In genomic region chr8:94908847-94909246, GRCm38 (mm10) we compare ENCODE assay signal across 8 mouse cellular contexts. TPM values are rescaled to one million over a fixed set of nuclear protein-coding genes. Genes with fewer than 3 reads are reported as not detected.
DNase-seq lines count a peak whose midpoint lies in the region; ATAC-seq and TF ChIP-seq lines count a peak whose summit lies in the region.

No protein-coding gene starts in this region.

- peaks cover 15% of the 10 kb centered on the region for H3K36me3 ChIP-seq in intestine, postnatal 0 days (ENCODE audit: control insufficient read depth, insufficient read depth)
- peaks cover 89% of the 10 kb centered on the region for H3K36me3 ChIP-seq in limb, embryonic 14.5 days (ENCODE audit: control insufficient read depth, insufficient read depth, low read length)

- WGBS in intestine, postnatal 0 days: 3% methylated on average over 4 of the region's 4 CpGs
- WGBS in limb, embryonic 14.5 days: 4% methylated on average over 4 of the region's 4 CpGs

- H3K4me3 ChIP-seq in intestine, postnatal 0 days (ENCODE audit: low read depth, low read length): no peak overlapping the region
- H3K4me3 ChIP-seq in limb, embryonic 14.5 days (replicated peaks; ENCODE audit: low read length): no peak overlapping the region

- TF ChIP-seq CTCF in intestine, postnatal 0 days (IDR thresholded peaks at IDR 0.05; ENCODE audit: low read depth): peak; percentile 96

- H3K9ac ChIP-seq in intestine, postnatal 0 days (ENCODE audit: low read depth, low read length): no peak overlapping the region
- no peak overlapping the region for H3K9ac ChIP-seq in limb, embryonic 14.5 days (ENCODE audit: low read depth, low read length, severe bottlenecking)

- no peak for TF ChIP-seq POLR2A in limb, embryonic 14.5 days (IDR thresholded peaks at IDR 0.05; ENCODE audit: borderline replicate concordance, extremely low read depth, insufficient read depth, insufficient read length)

- no peak; the same call in 1 of the 2 replicates for ATAC-seq in monocyte, adult 5-6 weeks (replicated peaks; ENCODE audit: insufficient number of reproducible peaks, low FRiP score, low TSS enrichment, poor library complexity, severe bottlenecking)
- ATAC-seq in cerebellum, adult (ENCODE audit: insufficient number of reproducible peaks, low FRiP score, low TSS enrichment): peak; percentile 48; the same call in 1 of the 2 replicates
- peak; percentile 58 for ATAC-seq in intestine, postnatal 0 days
- peak; percentile 30; the same call in 1 of the 2 replicates for ATAC-seq in limb, embryonic 14.5 days (ENCODE audit: low FRiP score, low read depth)

- no peak overlapping the region for H3K27ac ChIP-seq in intestine, postnatal 0 days (ENCODE audit: low read depth, low read length)
- H3K27ac ChIP-seq in limb, embryonic 14.5 days (replicated peaks; ENCODE audit: low read depth, low read length): no peak overlapping the region

- no peaks in the 10 kb centered on the region for H3K9me3 ChIP-seq in intestine, postnatal 0 days (ENCODE audit: control insufficient read depth)
- H3K9me3 ChIP-seq in limb, embryonic 14.5 days (ENCODE audit: control insufficient read depth, low read length): no peaks in the 10 kb centered on the region

- H3K4me2 ChIP-seq in intestine, postnatal 0 days (replicated peaks; ENCODE audit: low read depth): no peak overlapping the region
- no peak overlapping the region for H3K4me2 ChIP-seq in limb, embryonic 14.5 days (replicated peaks; ENCODE audit: low read depth, low read length, severe bottlenecking)

- peak; percentile 40 to 59 for DNase-seq in monocyte, adult 2 months (ENCODE audit: low read depth in 1 of 2, low spot score in 2 of 2)
- DNase-seq in frontal cortex, postnatal 36 days (ENCODE audit: low spot score in 2 of 2): peak; percentile 69 to 70
- DNase-seq in limb, embryonic 14.5 days (ENCODE audit: low spot score): peak; percentile 88
- peak; percentile 77 for DNase-seq in ovary, postnatal 14 days (ENCODE audit: low spot score)
- DNase-seq in thymus, postnatal 10 days (ENCODE audit: low spot score in 2 of 2): peak; percentile 42 to 79

- H3K4me1 ChIP-seq in intestine, postnatal 0 days (replicated peaks; ENCODE audit: control insufficient read depth, insufficient read depth, low read length): no peaks in the 10 kb centered on the region
- peaks cover 27% of the 10 kb centered on the region for H3K4me1 ChIP-seq in limb, embryonic 14.5 days (ENCODE audit: control insufficient read depth, insufficient read depth, low read length)

- no peaks in the 10 kb centered on the region; the same call in 1 of the 2 replicates for H3K27me3 ChIP-seq in intestine, postnatal 0 days (replicated peaks; ENCODE audit: control insufficient read depth, insufficient read depth, low read length)
- H3K27me3 ChIP-seq in limb, embryonic 14.5 days (ENCODE audit: control insufficient read depth, insufficient read depth, low read length): no peaks in the 10 kb centered on the region

RNA-seq across cellular contexts. Expression of gene Ccdc102a, which starts 9.1 kb away (rescaled TPM):
- 1.1 to 11.3 TPM (median 1.8 TPM) in 3 replicates for total RNA-seq in monocyte, adult 5-6 weeks (2017)
- 7.2 and 7.7 TPM in 2 replicates for polyA plus RNA-seq in intestine, postnatal 0 days (2015; fragmentation: Nextera tagmentation; extraction: Ambion mirVana)
- 60.1 and 60.7 TPM in 2 replicates for polyA plus RNA-seq in limb, embryonic 14.5 days (2012; rRNA removed)
- polyA plus RNA-seq in limb, embryonic 14.5 days (2014; fragmentation: Nextera tagmentation; extraction: Ambion mirVana): 52.9 and 66.3 TPM in 2 replicates

RNA-seq across cellular contexts. Expression of gene Adgrg5, which starts 14.6 kb away (rescaled TPM):
- total RNA-seq in monocyte, adult 5-6 weeks (2017): 0.86 to 2.6 TPM (median 1.9 TPM) in 3 replicates
- polyA plus RNA-seq in intestine, postnatal 0 days (2015; fragmentation: Nextera tagmentation; extraction: Ambion mirVana): 1.3 and 1.5 TPM in 2 replicates
- polyA plus RNA-seq in limb, embryonic 14.5 days (2012; rRNA removed): 0.45 and 0.90 TPM in 2 replicates
- 0.23 and 0.33 TPM in 2 replicates for polyA plus RNA-seq in limb, embryonic 14.5 days (2014; fragmentation: Nextera tagmentation; extraction: Ambion mirVana)

RNA-seq across cellular contexts. Expression of gene Dok4, which starts 32.7 kb away (rescaled TPM):
- total RNA-seq in monocyte, adult 5-6 weeks (2017): 0.97 to 4.5 TPM (median 1.2 TPM) in 3 replicates
- 51.0 and 52.1 TPM in 2 replicates for polyA plus RNA-seq in intestine, postnatal 0 days (2015; fragmentation: Nextera tagmentation; extraction: Ambion mirVana)
- 29.1 and 35.8 TPM in 2 replicates for polyA plus RNA-seq in limb, embryonic 14.5 days (2012; rRNA removed)
- polyA plus RNA-seq in limb, embryonic 14.5 days (2014; fragmentation: Nextera tagmentation; extraction: Ambion mirVana): 23.3 and 26.9 TPM in 2 replicates

RNA-seq across cellular contexts. Expression of gene Polr2c, which starts 51.6 kb away (rescaled TPM):
- 36.9 to 49.4 TPM (median 40.6 TPM) in 3 replicates for total RNA-seq in monocyte, adult 5-6 weeks (2017)
- polyA plus RNA-seq in intestine, postnatal 0 days (2015; fragmentation: Nextera tagmentation; extraction: Ambion mirVana): 70.4 and 75.1 TPM in 2 replicates
- 129 and 135 TPM in 2 replicates for polyA plus RNA-seq in limb, embryonic 14.5 days (2012; rRNA removed)
- polyA plus RNA-seq in limb, embryonic 14.5 days (2014; fragmentation: Nextera tagmentation; extraction: Ambion mirVana): 135 and 140 TPM in 2 replicates
